Mouse (Mus musculus) thymus, adult 2 months (tissue): ENCODE measurements around the gene Cyp1a1. TPM values are rescaled to one million over a fixed set of nuclear protein-coding genes. Genes with fewer than 3 reads are reported as not detected.

Experiments used
- DNase-seq: peaks from one replicate; pipeline ENCODE4 v3.0.0; 2021
- H3K27ac ChIP-seq: fragments of 200-500 bp; 2 replicates; pipeline ENCODE4 v1.5.1; 2012; ENCODE audit warnings: low read length, control low read depth; ENCODE audit not compliant: control insufficient read depth, insufficient read depth
- H3K27me3 ChIP-seq: fragments of 200-500 bp; 2 replicates; pipeline ENCODE4 v1.6.1; 2012; ENCODE audit warnings: mild to moderate bottlenecking, low read length, moderate library complexity, mixed read lengths; ENCODE audit not compliant: control insufficient read depth, insufficient read depth
- H3K36me3 ChIP-seq: fragments of 200-500 bp; 2 replicates; pipeline ENCODE4 v1.6.1; 2012; ENCODE audit warnings: mild to moderate bottlenecking, low read length, moderate library complexity; ENCODE audit not compliant: control insufficient read depth, insufficient read depth
- H3K4me1 ChIP-seq: fragments of 200-500 bp; replicated peaks from 2 replicates; pipeline ENCODE4 v1.6.1; 2012; ENCODE audit warnings: low read length; ENCODE audit not compliant: control insufficient read depth, insufficient read depth
- H3K4me3 ChIP-seq: fragments of 200-500 bp; 2 replicates; pipeline ENCODE4 v1.5.1; 2012; ENCODE audit warnings: mild to moderate bottlenecking, low read length, control low read depth, moderate library complexity; ENCODE audit not compliant: control insufficient read depth, insufficient read depth
- CTCF ChIP-seq: fragments of 200-500 bp; IDR thresholded peaks from 2 replicates; pipeline ENCODE4 v1.5.1; 2012; ENCODE audit warnings: mild to moderate bottlenecking, control low read depth, low read length, moderate library complexity, borderline replicate concordance; ENCODE audit not compliant: control insufficient read depth, poor library complexity, insufficient read depth; ENCODE audit errors: extremely low read depth
- POLR2A ChIP-seq: fragments of 200-500 bp; IDR thresholded peaks from 2 replicates; pipeline ENCODE4 v1.6.1; 2012; ENCODE audit warnings: mild to moderate bottlenecking, low read length, control low read depth, moderate library complexity; ENCODE audit not compliant: control insufficient read depth, poor library complexity, insufficient read depth; ENCODE audit errors: extremely low read depth
- WGBS: fragments of 180-500 bp; shearing (Covaris S2); methylation state at CpG from one replicate; pipeline ENCODE4 v1.1.7; 2018; 5-methylcytosine and 5-hydroxymethylcytosine counted together
- polyA plus RNA-seq: library from polyadenylated mRNA; depleted of rRNA; stranded (reverse); fragments of >200 nt; gene quantifications from 2 replicates; pipeline ENCODE4 v1.2.3, GENCODE M21; 2012; rRNA removed

Cyp1a1 gene
- polyA plus RNA-seq: 0.15 and 0.24 TPM in 2 replicates

DNA sequence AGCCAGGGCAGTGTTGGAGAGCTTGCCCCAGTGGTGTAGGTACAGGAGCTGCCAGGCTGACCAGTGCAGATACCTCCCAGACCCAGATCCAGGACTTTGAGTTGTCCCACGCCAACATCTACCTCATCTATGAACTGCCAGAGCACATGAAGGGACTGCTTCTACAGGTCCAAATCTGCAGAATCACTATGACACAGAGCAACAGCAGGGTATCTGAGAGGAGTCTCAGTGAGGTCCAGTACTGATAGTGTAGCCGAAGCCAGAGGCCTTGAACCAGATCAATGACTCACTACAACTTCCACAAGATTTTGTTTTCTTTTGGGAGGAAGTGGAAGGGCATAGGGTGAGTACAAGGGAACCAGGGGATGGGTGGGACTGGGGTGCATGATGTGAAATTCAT lies at the start of gene Cyp1a1:
TSS of gene Cyp1a1 (plus strand) at position 178 of the 400 bp plus-strand sequence.
- Histone ChIP-seq H3K36me3 (no peaks in the 10 kb centered on the region), H3K4me3 (no peak within 1 kb of the TSS), H3K27me3 (no peaks in the 10 kb centered on the region), H3K4me1 (peaks cover 9% of the 10 kb centered on the region), H3K27ac (no peak within 1 kb of the TSS)
- WGBS: 94% methylated on average over 2 of the region's 2 CpGs
- TF ChIP-seq POLR2A (no peak), CTCF (no peak)
- no peak for DNase-seq

DNA sequence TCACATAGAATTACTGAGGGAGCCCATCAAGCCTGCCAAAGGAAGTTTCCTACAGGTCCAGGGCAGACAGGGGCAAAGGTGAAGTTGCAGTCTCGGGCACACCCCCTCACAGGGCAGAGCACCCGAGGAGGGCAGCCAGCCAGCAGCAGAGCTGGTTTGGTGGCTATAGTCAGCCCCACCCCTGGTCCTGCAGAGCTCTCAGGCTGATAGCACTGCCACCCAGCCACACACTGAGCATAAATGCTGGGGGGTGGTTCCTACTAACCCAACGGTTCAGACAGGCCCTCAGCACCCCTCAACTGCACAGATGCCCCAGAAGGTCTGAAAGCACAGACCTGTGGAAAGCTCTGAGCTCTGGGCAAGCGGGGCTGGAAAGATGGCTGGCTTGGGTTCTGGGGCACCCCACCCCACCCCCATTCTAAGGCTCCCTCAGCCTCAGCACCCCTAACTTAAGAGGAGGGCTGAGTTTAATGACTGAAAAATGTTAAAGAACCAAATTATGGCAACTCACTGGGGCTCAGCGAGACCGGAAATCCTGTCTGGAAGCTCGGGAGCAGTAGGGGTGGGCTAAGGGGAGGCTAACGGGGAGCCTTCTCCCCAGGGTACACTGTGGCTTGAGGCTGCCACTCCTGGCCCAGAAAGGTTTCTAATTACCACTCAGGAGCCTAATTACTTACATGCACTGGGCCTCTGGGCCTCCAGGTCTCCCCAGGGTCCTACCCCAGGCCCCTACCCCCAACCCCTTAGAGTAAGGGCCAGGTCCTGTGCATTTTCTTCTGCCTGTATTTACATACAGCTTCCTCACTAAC lies 48.9 kb upstream of the Cyp1a1 start:
- Histone ChIP-seq H3K4me1 (peaks cover 80% of the 10 kb centered on the region), H3K36me3 (no peaks in the 10 kb centered on the region; the same call in 1 of the 2 replicates), H3K27me3 (no peaks in the 10 kb centered on the region), H3K27ac (peak overlapping the region; percentile 90), H3K4me3 (no peak overlapping the region)
- no peak for TF ChIP-seq POLR2A
- TF ChIP-seq CTCF: no peak
- 2% methylated on average over 8 of the region's 8 CpGs for WGBS
- peak; percentile 46 for DNase-seq

DNA sequence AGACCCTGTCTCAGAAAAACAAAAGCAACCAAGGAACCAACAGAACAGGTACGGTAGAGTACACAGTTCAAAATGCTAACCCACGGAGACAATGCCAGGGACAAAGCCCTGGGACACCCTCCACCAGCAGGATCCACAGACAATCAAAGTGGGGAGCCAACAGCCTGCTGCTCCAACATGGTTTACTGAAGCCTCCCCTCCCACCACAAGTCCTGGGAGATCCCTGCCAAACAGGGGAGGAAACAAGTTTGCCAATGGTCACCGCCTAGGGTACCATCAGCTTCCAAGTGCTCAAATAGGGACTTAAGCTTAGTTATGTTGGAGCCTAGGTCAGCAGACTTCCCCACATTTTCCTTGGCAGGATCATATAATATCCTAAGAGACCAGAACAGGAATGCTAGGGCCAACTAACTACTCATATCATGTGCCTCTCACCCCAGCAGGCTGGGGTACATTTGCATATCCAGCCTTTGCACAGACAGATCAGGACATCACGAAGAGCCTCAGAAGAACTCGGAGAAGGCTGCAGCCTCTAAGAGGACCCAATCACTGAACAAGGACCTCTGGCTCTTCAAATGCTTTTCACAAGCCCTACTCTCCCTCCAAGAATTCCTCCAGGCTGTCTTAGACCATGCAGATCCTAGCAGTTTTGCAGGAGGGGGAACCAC lies 47.9 kb upstream of the Cyp1a1 start:
- Histone ChIP-seq H3K27me3 (no peaks in the 10 kb centered on the region), H3K4me1 (peaks cover 71% of the 10 kb centered on the region), H3K27ac (peak overlapping the region; percentile 90), H3K36me3 (no peaks in the 10 kb centered on the region; the same call in 1 of the 2 replicates), H3K4me3 (peak overlapping the region; percentile 39)
- no peak for TF ChIP-seq CTCF
- TF ChIP-seq POLR2A: no peak
- DNase-seq: no peak
- 37% methylated on average over 5 of the region's 5 CpGs for WGBS

DNA sequence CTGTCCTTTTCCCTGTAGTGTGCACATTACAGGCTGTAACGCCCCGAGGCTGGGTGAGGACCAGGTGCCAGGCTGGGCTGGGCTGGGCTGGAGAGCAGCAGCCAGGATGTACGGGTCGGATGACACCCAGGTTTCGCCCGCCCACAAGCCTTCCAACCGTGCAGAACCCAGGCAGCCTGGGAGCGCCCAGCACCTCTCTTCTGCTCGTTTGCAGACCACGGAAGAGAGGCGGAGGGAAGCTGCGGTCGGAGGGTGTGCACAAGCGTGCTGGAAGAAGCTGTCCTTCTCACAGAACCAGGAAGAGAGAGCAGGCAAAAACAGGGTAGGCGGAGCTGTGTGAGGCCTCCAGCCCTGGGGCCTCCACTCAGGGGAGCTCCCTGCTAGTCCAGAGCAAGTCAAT lies 47.3 kb upstream of the Cyp1a1 start:
- WGBS: under 1% methylated on average over 15 of the region's 15 CpGs
- peak overlapping the region; percentile 90 for H3K27ac ChIP-seq
- TF ChIP-seq CTCF: peak; percentile 47; the same call in 1 of the 2 replicates
- peak; percentile 69 for TF ChIP-seq POLR2A
- H3K36me3 ChIP-seq: no peaks in the 10 kb centered on the region; the same call in 1 of the 2 replicates
- peaks cover 68% of the 10 kb centered on the region for H3K4me1 ChIP-seq
- H3K27me3 ChIP-seq: no peaks in the 10 kb centered on the region
- H3K4me3 ChIP-seq: peak overlapping the region; percentile 39
- DNase-seq: peak; percentile 94

DNA sequence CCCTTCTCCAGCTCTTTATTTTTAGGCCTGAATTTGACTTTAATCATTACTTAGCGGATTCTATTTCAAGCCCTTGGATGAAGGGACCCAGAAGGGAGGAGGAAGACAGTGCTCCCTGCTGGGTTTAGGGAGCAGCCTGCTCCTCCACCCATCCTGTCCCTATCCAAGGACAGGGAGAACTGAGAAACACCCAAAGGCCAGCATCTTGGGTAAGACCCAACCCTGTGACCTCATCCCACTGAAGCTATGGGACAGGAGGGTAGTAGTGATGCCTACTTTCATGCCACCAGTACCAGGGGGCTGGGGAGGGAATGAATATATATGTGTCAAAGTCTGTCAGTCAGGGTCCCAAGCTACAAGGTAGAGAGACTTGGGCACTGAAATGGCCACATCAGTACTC lies 46.7 kb upstream of the Cyp1a1 start:
- 84% methylated on average over 1 of the region's 1 CpGs for WGBS
- Histone ChIP-seq H3K4me3 (no peak overlapping the region), H3K4me1 (peaks cover 68% of the 10 kb centered on the region), H3K36me3 (no peaks in the 10 kb centered on the region; the same call in 1 of the 2 replicates), H3K27ac (peak overlapping the region; percentile 85), H3K27me3 (no peaks in the 10 kb centered on the region)
- TF ChIP-seq POLR2A (no peak), CTCF (no peak)
- no peak for DNase-seq

DNA sequence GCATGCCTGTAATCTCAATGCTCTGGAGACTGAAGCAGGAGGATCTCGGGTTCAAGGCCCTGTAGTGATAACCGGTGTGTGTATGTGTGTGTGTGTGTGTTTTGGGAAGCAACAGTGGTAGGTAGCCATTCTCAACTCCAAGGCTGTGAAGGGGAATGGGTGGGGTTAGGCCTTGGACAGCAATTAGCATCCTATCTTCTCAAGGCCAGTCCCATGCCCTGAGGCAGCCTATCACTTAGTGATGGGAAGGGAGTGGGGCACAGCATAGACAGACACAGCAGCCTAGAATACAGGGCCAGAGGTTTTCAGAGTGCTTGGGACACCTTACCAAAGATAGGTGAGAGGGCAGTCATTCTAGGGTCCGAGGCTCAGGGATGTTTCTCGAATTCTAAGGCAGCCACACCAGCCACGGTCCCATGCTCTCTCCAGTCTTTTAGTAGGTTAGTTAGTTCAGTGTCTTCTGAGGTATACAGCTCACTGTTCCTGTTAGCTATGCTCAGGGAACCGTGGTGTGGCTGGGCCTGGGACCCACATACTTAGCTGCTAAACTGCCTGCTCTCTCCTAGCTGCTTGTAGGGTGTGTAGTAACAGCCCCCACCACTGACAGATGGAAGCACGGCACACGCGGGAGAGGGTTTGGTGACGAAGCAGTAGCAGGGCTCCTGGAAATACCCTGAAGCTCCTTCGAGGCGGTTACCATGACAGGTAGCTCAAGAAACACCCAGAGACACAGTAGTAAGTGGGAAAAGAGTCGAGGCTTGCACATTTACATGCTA lies 45.8 kb upstream of the Cyp1a1 start:
- 35% methylated on average over 13 of the region's 13 CpGs for WGBS

More for the DNA sequence above, 45.8 kb upstream of the Cyp1a1 start:
- no peaks in the 10 kb centered on the region for H3K27me3 ChIP-seq
- peaks cover 76% of the 10 kb centered on the region for H3K4me1 ChIP-seq
- H3K4me3 ChIP-seq: peak overlapping the region; percentile 16
- no peaks in the 10 kb centered on the region; the same call in 1 of the 2 replicates for H3K36me3 ChIP-seq
- H3K27ac ChIP-seq: peak overlapping the region; percentile 85
- no peak for TF ChIP-seq POLR2A
- DNase-seq: no peak
